7 mouse cellular contexts compared by ENCODE assay signal in the genomic region with DNA sequence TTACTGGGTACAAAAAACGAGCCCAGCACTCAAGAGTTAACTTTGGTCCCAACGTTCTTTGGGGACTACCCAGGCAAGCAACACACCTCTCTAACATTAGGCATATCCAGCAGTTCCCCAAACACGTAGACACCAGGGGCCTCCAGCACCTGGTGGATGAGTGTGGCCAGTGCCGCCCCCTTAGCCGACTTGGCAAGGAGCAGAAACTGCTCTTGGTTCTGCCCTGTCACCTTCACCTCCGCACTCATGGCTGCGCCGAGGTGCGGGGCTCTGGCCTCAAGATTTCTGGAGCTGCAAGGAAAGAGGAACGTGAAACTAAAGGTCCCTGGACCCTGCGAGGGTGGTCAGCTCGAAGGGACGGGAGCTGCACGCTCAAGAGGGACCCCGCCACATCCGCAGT. TPM values are rescaled to one million over a fixed set of nuclear protein-coding genes. Genes with fewer than 3 reads are reported as not detected.
DNase-seq lines count a peak whose midpoint lies in the region; ATAC-seq and TF ChIP-seq lines count a peak whose summit lies in the region.

No protein-coding gene starts in this region.

- peaks cover 18% of the 10 kb centered on the region for H3K79me2 ChIP-seq in myocyte (ENCODE audit: control insufficient read depth, insufficient read depth)

- H3K4me3 ChIP-seq in neural tube, embryonic 11.5 days (ENCODE audit: low read depth, low read length) = peak overlapping the region; percentile 76
- peak overlapping the region; percentile 73 for H3K4me3 ChIP-seq in embryonic facial prominence, embryonic 12.5 days
- peak overlapping the region; percentile 74 for H3K4me3 ChIP-seq in limb, embryonic 11.5 days (ENCODE audit: low read depth, low read length)
- peak overlapping the region; percentile 75 for H3K4me3 ChIP-seq in myocyte

- H3K9me3 ChIP-seq in neural tube, embryonic 11.5 days (ENCODE audit: control insufficient read depth, low read length) = no peaks in the 10 kb centered on the region
- no peaks in the 10 kb centered on the region for H3K9me3 ChIP-seq in embryonic facial prominence, embryonic 12.5 days
- H3K9me3 ChIP-seq in limb, embryonic 11.5 days (ENCODE audit: control insufficient read depth, low read length) = 0 out of 2 replicates have a peak, but pooled peaks cover 7% of the 10 kb centered on the region

- peak overlapping the region; percentile 92 for H3K9ac ChIP-seq in neural tube, embryonic 11.5 days (ENCODE audit: low read length)
- H3K9ac ChIP-seq in embryonic facial prominence, embryonic 12.5 days = peak overlapping the region; percentile 93
- peak overlapping the region; percentile 95 for H3K9ac ChIP-seq in limb, embryonic 11.5 days (ENCODE audit: low read length)

- peak overlapping the region; percentile 84 for H3K4me2 ChIP-seq in neural tube, embryonic 11.5 days (ENCODE audit: low read depth)
- H3K4me2 ChIP-seq in embryonic facial prominence, embryonic 12.5 days (replicated peaks) = peak overlapping the region; percentile 94
- H3K4me2 ChIP-seq in limb, embryonic 11.5 days (ENCODE audit: low read depth, severe bottlenecking) = peak overlapping the region; percentile 86
- H3K4me2 ChIP-seq in myocyte (ENCODE audit: low read depth) = peak overlapping the region; percentile 99

- peak overlapping the region; percentile 32 for H3ac ChIP-seq in myocyte (ENCODE audit: control insufficient read depth, insufficient read length)

- no peak for TF ChIP-seq POLR2A in myocyte (IDR thresholded peaks at IDR 0.05; ENCODE audit: insufficient read length, low read depth)

- peaks cover 6% of the 10 kb centered on the region; the same call in 1 of the 2 replicates for H3K36me3 ChIP-seq in neural tube, embryonic 11.5 days (ENCODE audit: control insufficient read depth, insufficient read depth, low read length)
- peaks cover 34% of the 10 kb centered on the region for H3K36me3 ChIP-seq in embryonic facial prominence, embryonic 12.5 days
- H3K36me3 ChIP-seq in limb, embryonic 11.5 days (ENCODE audit: control insufficient read depth, insufficient read depth, low read length) = peaks cover 5% of the 10 kb centered on the region
- peaks cover 10% of the 10 kb centered on the region for H3K36me3 ChIP-seq in myocyte (ENCODE audit: control insufficient read depth, insufficient read depth)

- WGBS in neural tube, embryonic 11.5 days = 45% methylated on average over 16 of the region's 16 CpGs
- 34% methylated on average over 16 of the region's 16 CpGs for WGBS in embryonic facial prominence, embryonic 12.5 days
- WGBS in limb, embryonic 11.5 days = 47% methylated on average over 16 of the region's 16 CpGs

- no peak for DNase-seq in neural tube, embryonic 11.5 days (ENCODE audit: low spot score)
- no peak for DNase-seq in neural tube, embryonic 10.5 days (ENCODE audit: extremely low spot score, low spot score)
- DNase-seq in limb, embryonic 11.5 days (ENCODE audit: low spot score) = no peak
- no peak for DNase-seq in cerebellum, adult 9-10 months
- no peak for DNase-seq in ovary, adult 18-20 months (ENCODE audit: low spot score)

- ATAC-seq in neural tube, embryonic 11.5 days (ENCODE audit: insufficient read depth, low FRiP score, low TSS enrichment) = peak; percentile 3; the same call in 1 of the 2 replicates
- ATAC-seq in embryonic facial prominence, embryonic 12.5 days (ENCODE audit: insufficient number of reproducible peaks, insufficient read depth, low FRiP score, low TSS enrichment) = no peak
- ATAC-seq in limb, embryonic 11.5 days (ENCODE audit: insufficient number of reproducible peaks, low FRiP score, low TSS enrichment, low read depth) = peak; percentile 1; the same call in 1 of the 2 replicates

- H3K27ac ChIP-seq in neural tube, embryonic 11.5 days (ENCODE audit: low read depth, low read length) = no peak overlapping the region
- H3K27ac ChIP-seq in embryonic facial prominence, embryonic 12.5 days = peak overlapping the region; percentile 93; the same call in 1 of the 2 replicates
- H3K27ac ChIP-seq in limb, embryonic 11.5 days (replicated peaks; ENCODE audit: low read depth, low read length) = peak overlapping the region; percentile 70; the same call in 1 of the 2 replicates

- peaks cover 6% of the 10 kb centered on the region; the same call in 1 of the 2 replicates for H3K4me1 ChIP-seq in neural tube, embryonic 11.5 days (ENCODE audit: control insufficient read depth, insufficient read depth, low read length)
- peaks cover 8% of the 10 kb centered on the region for H3K4me1 ChIP-seq in embryonic facial prominence, embryonic 12.5 days
- H3K4me1 ChIP-seq in limb, embryonic 11.5 days (ENCODE audit: control insufficient read depth, insufficient read depth, low read length) = peaks cover 5% of the 10 kb centered on the region

- no peaks in the 10 kb centered on the region for H3K27me3 ChIP-seq in neural tube, embryonic 11.5 days (ENCODE audit: control insufficient read depth, insufficient read depth, low read length)
- no peaks in the 10 kb centered on the region for H3K27me3 ChIP-seq in embryonic facial prominence, embryonic 12.5 days
- H3K27me3 ChIP-seq in limb, embryonic 11.5 days (ENCODE audit: control insufficient read depth, insufficient read depth, low read length) = no peaks in the 10 kb centered on the region
- no peaks in the 10 kb centered on the region for H3K27me3 ChIP-seq in myocyte (ENCODE audit: control insufficient read depth, insufficient read depth, insufficient read length)

TF ChIP-seq in myocyte, 11 proteins besides CTCF, POLR2A, EP300 and RAD21:
- TF ChIP-seq MYOD1 (IDR thresholded peaks at IDR 0.05; ENCODE audit: control insufficient read depth in 1 of 3, insufficient read length in 2 of 3, low read depth in 2 of 3) = no peak
- TF ChIP-seq SRF (IDR thresholded peaks at IDR 0.05; ENCODE audit: control insufficient read depth, insufficient read length, low read depth) = no peak
- TF ChIP-seq CEBPB (IDR thresholded peaks at IDR 0.05; ENCODE audit: insufficient read depth, poor library complexity, severe bottlenecking) = no peak
- no peak for TF ChIP-seq E2F4 (IDR thresholded peaks at IDR 0.05; ENCODE audit: insufficient read depth)
- no peak for TF ChIP-seq MAX (IDR thresholded peaks at IDR 0.05; ENCODE audit: low read depth)
- TF ChIP-seq USF1 (IDR thresholded peaks at IDR 0.05; ENCODE audit: low read depth) = no peak
- TF ChIP-seq TCF3 (IDR thresholded peaks at IDR 0.05; ENCODE audit: insufficient read length, low read depth) = no peak
- TF ChIP-seq REST (IDR thresholded peaks at IDR 0.05; ENCODE audit: insufficient read depth, insufficient read length) = no peak
- no peak for TF ChIP-seq TCF12 (IDR thresholded peaks at IDR 0.05; ENCODE audit: insufficient read depth, poor library complexity, severe bottlenecking)
- TF ChIP-seq MYOG (IDR thresholded peaks at IDR 0.05; ENCODE audit: control insufficient read depth in 1 of 3, insufficient read depth in 1 of 3, insufficient read length in 2 of 3, low read depth in 2 of 3) = no peak
- TF ChIP-seq POLR2AphosphoS2 (IDR thresholded peaks at IDR 0.05; ENCODE audit: insufficient read length, low read depth) = no peak

RNA-seq across cellular contexts. Expression of gene Cops7a, which starts 0.7 kb away (rescaled TPM):
- 110 and 118 TPM in 2 replicates for polyA plus RNA-seq in neural tube, embryonic 11.5 days (2014; fragmentation: Nextera tagmentation; extraction: Ambion mirVana)
- polyA plus RNA-seq in embryonic facial prominence, embryonic 12.5 days (2016; fragmentation: Nextera tagmentation; extraction: Ambion mirVana) = 119 and 121 TPM in 2 replicates
- polyA plus RNA-seq in limb, embryonic 11.5 days (2014; fragmentation: Nextera tagmentation; extraction: Ambion mirVana) = 126 and 129 TPM in 2 replicates
- 142 TPM for polyA plus RNA-seq in myocyte (2012; fragmentation: generic; extraction: Trizol)

RNA-seq across cellular contexts. Expression of gene Pianp, which starts 31.9 kb away (rescaled TPM):
- 1.7 and 2.6 TPM in 2 replicates for polyA plus RNA-seq in neural tube, embryonic 11.5 days (2014; fragmentation: Nextera tagmentation; extraction: Ambion mirVana)
- 5.5 and 6.2 TPM in 2 replicates for polyA plus RNA-seq in embryonic facial prominence, embryonic 12.5 days (2016; fragmentation: Nextera tagmentation; extraction: Ambion mirVana)
- 2.2 and 2.4 TPM in 2 replicates for polyA plus RNA-seq in limb, embryonic 11.5 days (2014; fragmentation: Nextera tagmentation; extraction: Ambion mirVana)
- 1.1 TPM for polyA plus RNA-seq in myocyte (2012; fragmentation: generic; extraction: Trizol)

RNA-seq across cellular contexts. Expression of gene Mlf2, which starts 33.5 kb away (rescaled TPM):
- 468 and 513 TPM in 2 replicates for polyA plus RNA-seq in neural tube, embryonic 11.5 days (2014; fragmentation: Nextera tagmentation; extraction: Ambion mirVana)
- 419 and 427 TPM in 2 replicates for polyA plus RNA-seq in embryonic facial prominence, embryonic 12.5 days (2016; fragmentation: Nextera tagmentation; extraction: Ambion mirVana)
- polyA plus RNA-seq in limb, embryonic 11.5 days (2014; fragmentation: Nextera tagmentation; extraction: Ambion mirVana) = 406 and 414 TPM in 2 replicates
- polyA plus RNA-seq in myocyte (2012; fragmentation: generic; extraction: Trizol) = 384 TPM

RNA-seq across cellular contexts. Expression of gene Zfp384, which starts 44.3 kb away (rescaled TPM):
- 9.7 and 10.2 TPM in 2 replicates for polyA plus RNA-seq in neural tube, embryonic 11.5 days (2014; fragmentation: Nextera tagmentation; extraction: Ambion mirVana)
- 22.3 and 24.4 TPM in 2 replicates for polyA plus RNA-seq in embryonic facial prominence, embryonic 12.5 days (2016; fragmentation: Nextera tagmentation; extraction: Ambion mirVana)
- 11.0 and 12.9 TPM in 2 replicates for polyA plus RNA-seq in limb, embryonic 11.5 days (2014; fragmentation: Nextera tagmentation; extraction: Ambion mirVana)
- 20.8 TPM for polyA plus RNA-seq in myocyte (2012; fragmentation: generic; extraction: Trizol)

RNA-seq across cellular contexts. Expression of gene Ptms, which starts 44.7 kb away (rescaled TPM):
- polyA plus RNA-seq in neural tube, embryonic 11.5 days (2014; fragmentation: Nextera tagmentation; extraction: Ambion mirVana) = 345 and 381 TPM in 2 replicates
- polyA plus RNA-seq in embryonic facial prominence, embryonic 12.5 days (2016; fragmentation: Nextera tagmentation; extraction: Ambion mirVana) = 390 and 395 TPM in 2 replicates
- polyA plus RNA-seq in limb, embryonic 11.5 days (2014; fragmentation: Nextera tagmentation; extraction: Ambion mirVana) = 221 and 223 TPM in 2 replicates
- polyA plus RNA-seq in myocyte (2012; fragmentation: generic; extraction: Trizol) = 1,462 TPM
